Mouse (Mus musculus): Measurements from ENCODE around the gene Sh2d5.
A peak's percentile ranks its signal among the peaks of the same experiment; 100 is the strongest.

The Sh2d5 gene

GRCm38 (mm10) chr4:138259482-138259881 is 9.3 kb downstream of the Sh2d5 start:
- DNase-seq (ENCODE audit: low spot score in 2 of 2) = no peak

- peak; percentile 93 for DNase-seq (ENCODE audit: low spot score in 2 of 2)
Measured at GRCm38 (mm10) chr4:138261843-138262681, 11.9 kb downstream of the Sh2d5 start.

GRCm38 (mm10) chr4:138267869-138268268 is 17.7 kb downstream of the Sh2d5 start:
- DNase-seq (ENCODE audit: low spot score in 2 of 2) = no peak

GRCm38 (mm10) chr4:138272011-138272997 is 22.1 kb downstream of the Sh2d5 start:
- peak; percentile 75 to 78 for DNase-seq (ENCODE audit: low spot score in 2 of 2)

GRCm38 (mm10) chr4:138278346-138278745 is 28.1 kb downstream of the Sh2d5 start:
- DNase-seq (ENCODE audit: low spot score in 2 of 2) = peak in 1 of 2 experiments; percentile 47

GRCm38 (mm10) chr4:138282834-138283233 is 32.6 kb downstream of the Sh2d5 start:
- DNase-seq (ENCODE audit: low spot score in 2 of 2) = peak; percentile 45 to 71

GRCm38 (mm10) chr4:138286411-138286810 is 36.2 kb downstream of the Sh2d5 start:
- no peak for DNase-seq (ENCODE audit: low spot score in 2 of 2)

- no peak for DNase-seq (ENCODE audit: low spot score in 2 of 2)
Measured at GRCm38 (mm10) chr4:138288691-138289090, 38.5 kb downstream of the Sh2d5 start.

GRCm38 (mm10) chr4:138292028-138292427 is 41.8 kb downstream of the Sh2d5 start:
- DNase-seq (ENCODE audit: low spot score in 2 of 2) = no peak

- no peak for DNase-seq (ENCODE audit: low spot score in 2 of 2)
Measured at GRCm38 (mm10) chr4:138293261-138293948, 43.2 kb downstream of the Sh2d5 start.

- no peak for DNase-seq (ENCODE audit: low spot score in 2 of 2)
Measured at GRCm38 (mm10) chr4:138293949-138294550, 43.8 kb downstream of the Sh2d5 start.

- DNase-seq (ENCODE audit: low spot score in 2 of 2) = no peak
Measured at GRCm38 (mm10) chr4:138301271-138301780, 51.1 kb downstream of the Sh2d5 start.

GRCm38 (mm10) chr4:138303011-138303410 is 52.8 kb downstream of the Sh2d5 start:
- no peak for DNase-seq (ENCODE audit: low spot score in 2 of 2)

- no peak for DNase-seq (ENCODE audit: low spot score in 2 of 2)
Measured at GRCm38 (mm10) chr4:138303742-138304141, 53.5 kb downstream of the Sh2d5 start.

GRCm38 (mm10) chr4:138304340-138305104 is 54.3 kb downstream of the Sh2d5 start, which contains the start of gene Ddost:
Gene Ddost (plus strand): TSS chr4:138304730.
- peak; percentile 96 to 99 for DNase-seq (ENCODE audit: low spot score in 2 of 2)

- DNase-seq (ENCODE audit: low spot score in 2 of 2) = no peak
Measured at GRCm38 (mm10) chr4:138307025-138307424, 56.8 kb downstream of the Sh2d5 start.

- DNase-seq (ENCODE audit: low spot score in 2 of 2) = no peak
Measured at GRCm38 (mm10) chr4:138307739-138308138, 57.5 kb downstream of the Sh2d5 start.

GRCm38 (mm10) chr4:138310311-138310910 is 60.2 kb downstream of the Sh2d5 start:
- no peak for DNase-seq (ENCODE audit: low spot score in 2 of 2)
